Mouse (Mus musculus): ENCODE results near the gene Gm5662. TPM values are rescaled to one million over a fixed set of nuclear protein-coding genes. Genes with fewer than 3 reads are reported as not detected.

Gm5662 gene
- not detected for polyA plus RNA-seq (2017; shearing (Covaris generic))

DNA sequence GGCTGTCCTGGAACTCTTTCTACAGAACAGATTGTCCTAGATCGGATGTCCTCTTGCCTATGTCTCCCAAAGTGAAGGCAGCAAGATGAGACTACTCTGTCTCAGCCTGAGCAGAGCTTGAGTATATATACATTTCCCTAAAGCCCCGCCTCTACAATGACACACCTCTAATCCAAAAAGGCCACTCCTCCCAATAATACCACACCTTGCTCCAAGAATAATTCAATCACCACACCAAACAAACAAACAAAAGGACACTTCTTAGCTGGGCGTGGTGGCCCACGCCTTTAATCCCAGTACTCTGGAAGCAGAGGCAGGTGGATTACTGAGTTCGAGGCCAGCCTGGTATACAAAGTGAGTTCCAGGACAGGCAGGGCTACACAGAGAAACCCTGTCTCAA lies at the start of gene Gm5662:
Gene Gm5662, minus strand, starts transcription at position 101 of the 400 bp plus-strand sequence.

DNA sequence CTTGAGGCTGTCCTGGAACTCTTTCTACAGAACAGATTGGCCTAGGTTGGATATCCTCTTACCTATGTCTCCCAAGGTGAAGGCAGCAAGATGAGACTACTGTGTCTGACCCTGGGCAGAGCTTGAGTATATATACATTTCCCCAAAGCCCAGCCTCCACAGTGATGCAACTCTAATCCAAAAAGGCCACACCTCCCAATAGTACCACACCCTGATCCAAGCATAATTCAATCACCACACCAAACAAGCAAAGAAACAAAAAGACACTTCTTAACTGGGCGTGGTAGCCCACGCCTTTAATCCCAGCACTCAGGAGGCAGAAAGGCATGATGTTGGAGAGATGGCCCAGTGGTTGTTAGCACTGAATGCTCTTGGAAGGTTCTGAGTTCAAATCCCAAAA lies 49.6 kb upstream of the Gm5662 start, which contains the start of gene Gm5039:
Gene Gm5039, minus strand, starts transcription at position 101 of the 400 bp plus-strand sequence.

DNA sequence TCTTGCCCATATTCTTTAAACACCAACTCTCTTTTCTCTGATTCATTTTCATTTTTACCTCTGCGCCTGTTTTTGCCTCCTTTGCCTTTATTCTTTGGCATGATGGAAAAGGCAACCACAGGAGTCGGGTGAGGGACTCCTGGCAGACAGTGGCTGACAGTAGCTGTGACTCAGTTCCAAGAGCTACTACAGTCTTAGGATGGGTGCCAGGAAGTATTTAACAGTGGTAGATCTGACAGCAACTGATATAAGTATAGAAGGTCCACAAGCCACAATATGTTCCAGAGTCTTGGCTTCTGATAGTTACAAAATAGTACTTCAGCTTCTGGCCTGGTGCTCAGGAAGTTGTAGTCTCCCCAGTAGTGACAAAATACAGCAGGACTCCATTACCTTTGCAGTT lies 24.3 kb downstream of the Gm5662 start, which contains the start of gene Gm8332:
Gene Gm8332, minus strand, starts transcription at position 101 of the 400 bp plus-strand sequence.

Other genes with a start within 250 kb of the Gm5662 start
- gene Gm2056, start 247.5 kb downstream of the Gm5662 start, polyA plus RNA-seq (2017; shearing (Covaris generic)): not detected
- gene Gm16368, start 190.8 kb downstream of the Gm5662 start, polyA plus RNA-seq (2017; shearing (Covaris generic)): not detected
- not detected for gene Gm10436, start 92.4 kb downstream of the Gm5662 start, polyA plus RNA-seq (2017; shearing (Covaris generic))
- not detected for gene Gm8332, start 24.4 kb downstream of the Gm5662 start, polyA plus RNA-seq (2017; shearing (Covaris generic))
- not detected for gene Gm5039, start 49.5 kb upstream of the Gm5662 start, polyA plus RNA-seq (2017; shearing (Covaris generic))
- gene Adck1, start 86.1 kb upstream of the Gm5662 start, polyA plus RNA-seq (2017; shearing (Covaris generic)): 21.6 TPM